Mouse (Mus musculus): ENCODE results near the gene Slc52a3. TPM values are rescaled to one million over a fixed set of nuclear protein-coding genes. Genes with fewer than 3 reads are reported as not detected.
"Not testable (repeated sequence)": the region's sequence is repeated elsewhere in the genome, so short reads cannot be mapped to it uniquely, and the experiment has no call there.

The Slc52a3 gene
- polyA plus RNA-seq, 1 experiment from 2014 or later: 16.3 TPM

DNA sequence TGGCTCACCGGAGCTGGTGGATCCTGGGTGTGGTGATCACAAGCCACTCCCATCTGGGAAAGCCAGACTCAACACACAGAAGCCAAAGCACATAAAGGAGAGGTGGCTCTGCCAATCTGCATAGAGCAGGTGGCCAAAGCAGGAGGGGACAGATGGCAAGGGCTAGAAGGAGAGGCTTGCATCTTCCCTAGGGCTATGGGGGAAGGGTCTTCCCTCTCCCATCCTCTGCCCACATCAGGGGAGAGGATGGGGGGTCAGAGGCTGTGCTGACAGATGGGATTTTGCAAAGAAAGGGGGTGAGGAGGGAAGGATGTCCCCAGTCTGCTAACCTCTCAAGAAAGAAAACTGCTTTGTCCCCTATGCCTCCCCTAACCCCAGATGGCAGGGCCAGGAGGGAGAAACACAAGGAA is 5.3 kb upstream of the Slc52a3 start:
- Histone ChIP-seq H3K9me3 (replicated peaks) (no peaks in the 10 kb centered on the region), H3K27ac (no peak overlapping the region), H3K36me3 (no peaks in the 10 kb centered on the region), H3K9ac (no peak overlapping the region), H3K4me2 (no peak overlapping the region), H3K27me3 (peaks cover 29% of the 10 kb centered on the region), H3K4me3 (replicated peaks) (no peak overlapping the region), H3K4me1 (peaks cover 24% of the 10 kb centered on the region)
- no peak for ATAC-seq (replicated peaks; ENCODE audit: low FRiP score)
- WGBS: 34% methylated on average over 1 of the region's 1 CpGs

DNA sequence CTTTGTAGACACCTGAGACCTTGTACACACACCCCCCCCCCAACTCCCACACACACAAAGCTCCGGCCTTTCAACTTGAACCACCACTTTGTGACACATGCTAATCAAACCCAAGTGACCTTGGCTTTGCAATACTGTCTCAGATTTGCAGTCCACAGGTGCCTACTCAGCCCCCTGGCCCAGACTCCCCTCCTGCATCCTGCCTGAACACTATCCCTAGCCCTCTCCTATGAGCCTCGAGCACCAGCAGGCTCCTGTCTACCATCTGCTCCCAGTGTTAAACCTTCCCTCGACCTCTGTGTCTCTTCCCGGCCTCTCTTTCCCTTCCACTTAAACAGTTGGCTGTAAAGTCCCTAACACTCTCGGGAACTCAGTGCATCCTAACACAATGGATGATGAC is 4.9 kb upstream of the Slc52a3 start:
- no peaks in the 10 kb centered on the region for H3K36me3 ChIP-seq
- WGBS: 22% methylated on average over 5 of the region's 5 CpGs
- H3K4me1 ChIP-seq: peaks cover 25% of the 10 kb centered on the region
- H3K4me3 ChIP-seq (replicated peaks): no peak overlapping the region
- peaks cover 33% of the 10 kb centered on the region for H3K27me3 ChIP-seq
- ATAC-seq (replicated peaks; ENCODE audit: low FRiP score): no peak
- H3K9me3 ChIP-seq (replicated peaks): no peaks in the 10 kb centered on the region
- H3K27ac ChIP-seq: no peak overlapping the region
- H3K4me2 ChIP-seq: no peak overlapping the region
- no peak overlapping the region for H3K9ac ChIP-seq

DNA sequence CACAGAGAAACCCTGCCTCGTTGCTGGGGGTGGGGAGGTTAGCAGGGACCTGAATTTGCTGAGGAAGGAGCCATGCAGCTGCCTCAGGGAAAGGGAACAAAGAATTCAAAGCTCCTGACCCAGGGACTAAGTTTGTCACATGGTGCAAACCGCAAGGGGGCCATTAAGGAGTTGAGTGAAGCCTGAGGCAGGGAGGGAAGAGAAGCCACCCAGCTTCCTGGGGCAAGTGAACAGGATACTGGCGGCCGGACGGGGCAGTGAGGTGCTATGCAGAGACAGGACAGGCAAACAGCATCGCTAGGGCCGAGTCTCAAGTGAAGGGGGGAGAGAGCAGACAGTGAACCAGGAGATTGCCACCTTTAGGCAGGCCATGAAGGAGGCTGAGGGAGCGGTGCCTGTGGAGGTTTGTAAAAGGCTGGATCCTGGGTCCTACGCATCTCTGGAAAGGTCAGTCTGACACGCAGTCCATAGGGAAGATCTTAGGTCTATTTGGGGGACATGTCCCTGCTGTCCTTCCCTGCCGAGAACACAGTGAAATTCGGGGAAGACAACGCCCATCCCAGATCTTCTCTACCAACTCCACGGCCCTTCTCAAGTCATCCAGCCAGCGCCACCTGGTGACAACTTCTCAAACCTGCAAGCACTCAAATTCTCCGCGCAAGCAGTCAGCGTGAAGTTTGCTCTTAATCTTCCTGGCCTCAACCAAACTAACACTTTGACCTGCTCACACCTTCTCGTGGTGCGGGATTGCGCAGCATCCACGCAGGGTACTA is 1.8 kb upstream of the Slc52a3 start:
- peak; percentile 15; the same call in 1 of the 2 replicates for ATAC-seq (replicated peaks; ENCODE audit: low FRiP score)
- Histone ChIP-seq H3K27me3 (peaks cover 57% of the 10 kb centered on the region), H3K4me3 (replicated peaks) (peak overlapping the region; percentile 21), H3K4me1 (peaks cover 51% of the 10 kb centered on the region), H3K27ac (no peak overlapping the region), H3K9ac (no peak overlapping the region), H3K36me3 (no peaks in the 10 kb centered on the region), H3K9me3 (replicated peaks) (no peaks in the 10 kb centered on the region), H3K4me2 (peak overlapping the region; percentile 56)
- 6% methylated on average over 22 of the region's 22 CpGs for WGBS

DNA sequence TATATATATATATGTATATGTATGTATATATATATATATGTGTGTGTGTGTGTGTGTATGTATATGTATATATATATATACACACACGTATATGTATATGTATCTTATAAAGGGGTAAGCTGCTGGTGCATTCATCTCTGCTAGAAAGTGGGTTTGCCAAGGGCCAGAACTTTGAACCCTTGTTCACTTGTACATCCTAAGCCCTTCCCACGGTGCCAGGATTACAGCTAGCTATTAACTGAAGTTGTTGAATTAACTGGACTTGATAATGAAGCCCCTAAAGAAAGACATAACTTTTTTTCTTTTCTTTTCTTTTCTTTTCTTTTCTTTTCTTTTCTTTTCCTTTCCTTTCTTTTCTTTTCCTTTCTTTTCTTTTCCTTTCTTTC is 872 bp downstream of the Slc52a3 start:
- 65% methylated on average over 2 of the region's 2 CpGs for WGBS
- Histone ChIP-seq H3K27me3 (peaks cover 63% of the 10 kb centered on the region), H3K4me1 (peaks cover 64% of the 10 kb centered on the region), H3K4me2 (peak overlapping the region; percentile 51)
- not testable (repeated sequence) for H3K36me3 ChIP-seq; H3K4me3 ChIP-seq (replicated peaks); H3K27ac ChIP-seq; H3K9ac ChIP-seq; ATAC-seq (replicated peaks; ENCODE audit: low FRiP score); H3K9me3 ChIP-seq (replicated peaks)

DNA sequence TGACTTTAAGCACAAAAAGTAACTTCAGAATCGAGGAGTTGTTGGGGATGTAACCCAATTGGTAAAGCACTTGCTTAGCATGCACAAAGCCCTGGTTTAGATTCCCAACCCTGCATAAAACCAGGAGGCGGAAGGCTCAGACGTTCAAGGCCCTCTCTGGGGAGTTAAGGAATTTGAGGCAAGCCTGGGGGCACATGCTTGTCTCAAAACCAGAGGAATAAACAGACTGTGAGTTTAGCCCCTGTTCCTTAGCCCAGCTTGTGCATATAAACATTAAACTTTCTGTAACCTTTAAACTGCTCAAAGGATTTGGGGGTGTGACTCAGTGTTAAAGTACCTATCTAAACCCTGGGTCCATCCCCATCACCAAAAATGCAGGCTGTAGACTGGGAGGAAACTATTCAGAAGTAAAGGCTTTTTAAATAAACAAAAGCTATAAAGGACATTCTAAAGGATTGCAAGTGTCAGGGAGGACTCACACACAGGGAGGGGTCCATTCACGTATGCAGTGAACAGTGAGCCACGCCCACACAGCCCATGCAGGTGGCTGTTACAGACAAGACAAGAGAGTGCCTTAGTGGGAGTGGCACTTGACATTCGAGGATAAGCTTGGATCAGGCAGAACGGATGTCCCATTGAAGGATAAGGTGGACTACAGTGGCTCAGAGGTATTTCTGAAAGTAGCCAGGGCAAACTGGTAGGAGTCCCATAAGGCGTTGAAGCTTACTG is 1.6 kb downstream of the Slc52a3 start:
- H3K27me3 ChIP-seq: peaks cover 59% of the 10 kb centered on the region
- H3K9me3 ChIP-seq (replicated peaks): no peaks in the 10 kb centered on the region
- no peaks in the 10 kb centered on the region for H3K36me3 ChIP-seq
- H3K27ac ChIP-seq: no peak overlapping the region
- H3K4me1 ChIP-seq: peaks cover 69% of the 10 kb centered on the region
- H3K9ac ChIP-seq: no peak overlapping the region
- ATAC-seq (replicated peaks; ENCODE audit: low FRiP score): no peak
- WGBS: 49% methylated on average over 8 of the region's 8 CpGs
- no peak overlapping the region for H3K4me3 ChIP-seq (replicated peaks)
- H3K4me2 ChIP-seq: no peak overlapping the region

DNA sequence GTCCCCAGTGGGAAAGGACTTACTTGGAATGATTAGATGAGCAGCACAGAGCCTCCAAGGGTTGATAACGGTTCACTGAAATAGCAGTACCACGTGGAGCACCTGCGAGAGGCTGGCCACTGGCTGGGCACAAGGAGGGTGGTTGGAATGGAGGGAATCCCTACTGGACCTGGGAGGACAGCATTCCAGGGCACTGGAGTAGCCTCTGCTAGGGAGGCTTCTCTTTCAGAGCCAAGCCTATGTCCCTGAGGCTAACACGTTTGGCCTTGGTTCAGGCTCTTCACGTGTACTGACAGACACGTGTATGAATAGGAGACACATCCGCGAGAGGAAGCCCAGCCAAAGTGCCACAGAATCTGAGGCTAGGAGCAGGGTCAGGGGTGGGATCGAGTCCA is 2.2 kb downstream of the Slc52a3 start:
- H3K4me2 ChIP-seq: no peak overlapping the region
- no peak for ATAC-seq (replicated peaks; ENCODE audit: low FRiP score)
- H3K9ac ChIP-seq: no peak overlapping the region
- H3K4me3 ChIP-seq (replicated peaks): no peak overlapping the region
- peaks cover 53% of the 10 kb centered on the region for H3K27me3 ChIP-seq
- H3K36me3 ChIP-seq: no peaks in the 10 kb centered on the region
- H3K4me1 ChIP-seq: peaks cover 69% of the 10 kb centered on the region
- 75% methylated on average over 9 of the region's 9 CpGs for WGBS
- H3K9me3 ChIP-seq (replicated peaks): no peaks in the 10 kb centered on the region
- H3K27ac ChIP-seq: no peak overlapping the region

DNA sequence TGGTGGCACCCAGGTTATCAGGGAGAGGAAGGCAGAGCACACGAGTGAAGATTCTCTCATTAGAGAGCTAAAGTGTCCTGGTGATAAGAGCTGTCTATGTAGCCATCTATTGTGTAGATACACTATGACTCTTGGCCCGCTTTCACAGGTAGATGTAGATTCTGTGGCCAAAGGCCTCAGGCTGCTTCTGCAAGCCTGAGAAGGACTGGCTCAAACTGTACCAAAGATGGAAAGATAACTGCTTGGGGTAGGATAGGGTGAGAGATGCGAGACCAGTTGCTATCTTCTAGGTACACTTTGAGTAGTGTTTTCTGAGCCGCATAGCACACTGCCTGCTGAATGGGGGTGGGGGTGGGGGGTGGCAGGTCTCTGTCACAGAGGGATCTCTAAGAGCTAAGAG is 2.6 kb downstream of the Slc52a3 start:
- Histone ChIP-seq H3K4me3 (replicated peaks) (no peak overlapping the region), H3K9ac (no peak overlapping the region), H3K9me3 (replicated peaks) (no peaks in the 10 kb centered on the region), H3K27me3 (peaks cover 49% of the 10 kb centered on the region), H3K4me1 (peaks cover 69% of the 10 kb centered on the region), H3K27ac (no peak overlapping the region), H3K36me3 (no peaks in the 10 kb centered on the region), H3K4me2 (no peak overlapping the region)
- 74% methylated on average over 4 of the region's 4 CpGs for WGBS
- no peak for ATAC-seq (replicated peaks; ENCODE audit: low FRiP score)

DNA sequence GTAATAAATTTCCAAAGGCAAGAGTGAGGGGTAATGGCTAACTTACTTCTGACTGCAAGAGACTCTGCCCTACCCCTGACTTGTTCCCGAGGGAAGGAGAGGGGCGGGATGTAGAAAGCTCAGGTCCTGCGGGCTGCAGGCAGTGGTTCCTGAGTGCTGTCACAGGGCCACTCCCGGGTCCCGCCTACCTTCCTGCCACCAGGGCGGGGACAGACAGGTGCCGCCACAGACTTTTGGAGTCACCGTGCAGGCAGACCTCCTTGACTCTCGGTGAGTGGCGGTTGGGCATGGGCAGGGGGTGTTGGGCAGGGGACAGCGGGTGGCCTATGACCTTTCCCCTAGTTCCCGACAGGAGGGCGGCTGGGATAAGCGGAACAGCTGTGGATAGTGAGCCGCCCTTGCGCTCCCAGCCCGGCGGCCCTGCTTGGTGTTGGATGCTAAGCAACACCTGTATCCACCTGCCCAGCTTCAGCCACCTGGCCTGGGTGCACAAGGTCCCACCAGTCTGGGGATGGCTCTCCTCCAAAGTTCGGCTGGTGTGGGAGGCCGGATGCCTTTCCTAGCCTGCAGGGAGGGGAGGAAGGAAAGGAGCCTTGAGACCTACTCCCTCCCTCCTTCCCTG is 3.5 kb downstream of the Slc52a3 start:
- peak; percentile 58 for ATAC-seq (replicated peaks; ENCODE audit: low FRiP score)
- H3K4me2 ChIP-seq: peak overlapping the region; percentile 51
- peaks cover 60% of the 10 kb centered on the region for H3K4me1 ChIP-seq
- H3K36me3 ChIP-seq: no peaks in the 10 kb centered on the region
- H3K9ac ChIP-seq: no peak overlapping the region
- H3K9me3 ChIP-seq (replicated peaks): no peaks in the 10 kb centered on the region
- H3K27ac ChIP-seq: 0 out of 2 replicates have a peak overlapping the region, but pooled peaks have one; percentile 37
- 5% methylated on average over 20 of the region's 20 CpGs for WGBS
- peak overlapping the region; percentile 28 for H3K4me3 ChIP-seq (replicated peaks)
- peaks cover 46% of the 10 kb centered on the region for H3K27me3 ChIP-seq

DNA sequence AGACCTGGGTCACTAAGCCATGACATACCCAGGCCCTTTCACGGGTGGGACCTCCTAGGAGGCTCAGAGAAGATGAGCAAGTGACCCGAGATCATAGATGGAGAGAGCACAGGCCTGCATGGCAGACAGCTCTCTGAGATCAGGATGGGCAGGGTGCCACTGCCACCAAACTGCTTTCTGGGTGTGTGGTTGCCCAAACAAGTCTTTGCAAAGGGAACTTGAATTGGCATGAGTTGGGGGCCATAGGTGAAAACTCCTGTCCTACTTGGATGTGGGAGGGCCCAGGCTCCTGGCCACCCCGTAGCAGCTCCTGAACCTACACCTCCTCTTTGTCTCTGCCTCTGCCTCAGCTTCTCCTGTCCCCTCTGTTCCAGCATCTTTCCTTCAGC is 4.0 kb downstream of the Slc52a3 start:
- H3K27ac ChIP-seq: peak overlapping the region; percentile 37; the same call in 1 of the 2 replicates
- ATAC-seq (replicated peaks; ENCODE audit: low FRiP score): peak; percentile 34
- WGBS: 30% methylated on average over 3 of the region's 3 CpGs

DNA sequence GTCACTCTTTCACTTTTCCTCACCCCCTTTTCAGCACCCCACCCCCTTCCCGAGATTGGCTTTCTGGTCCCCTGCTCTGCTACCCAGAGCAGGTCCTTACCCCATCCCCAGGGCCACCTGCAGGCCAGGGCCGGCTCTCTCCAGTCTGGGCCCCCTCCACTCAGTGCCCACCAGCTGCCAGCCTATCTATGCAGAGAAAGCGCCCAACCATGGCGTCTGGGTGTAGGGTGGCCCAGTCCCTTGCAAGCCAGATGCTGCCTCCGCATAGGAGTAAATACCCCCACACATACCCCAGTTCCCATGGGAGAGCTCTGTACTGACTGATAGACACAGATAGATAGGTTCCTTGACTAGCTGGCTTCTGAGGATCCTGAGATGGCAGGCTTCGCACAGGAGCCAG is 4.4 kb downstream of the Slc52a3 start:
- ATAC-seq (replicated peaks; ENCODE audit: low FRiP score): peak; percentile 83
- WGBS: 37% methylated on average over 6 of the region's 6 CpGs
- H3K4me2 ChIP-seq: peak overlapping the region; percentile 51
- peaks cover 36% of the 10 kb centered on the region for H3K27me3 ChIP-seq
- H3K4me3 ChIP-seq (replicated peaks): no peak overlapping the region
- no peak overlapping the region for H3K9ac ChIP-seq
- H3K27ac ChIP-seq: peak overlapping the region; percentile 37; the same call in 1 of the 2 replicates
- peaks cover 56% of the 10 kb centered on the region for H3K4me1 ChIP-seq
- no peaks in the 10 kb centered on the region for H3K9me3 ChIP-seq (replicated peaks)
- H3K36me3 ChIP-seq: no peaks in the 10 kb centered on the region

More for the DNA sequence above, 4.0 kb downstream of the Slc52a3 start:
- Histone ChIP-seq H3K9me3 (replicated peaks) (no peaks in the 10 kb centered on the region), H3K4me3 (replicated peaks) (peak overlapping the region; percentile 28; the same call in 1 of the 2 replicates), H3K4me2 (peak overlapping the region; percentile 51), H3K36me3 (no peaks in the 10 kb centered on the region), H3K4me1 (peaks cover 56% of the 10 kb centered on the region), H3K9ac (no peak overlapping the region), H3K27me3 (peaks cover 41% of the 10 kb centered on the region)

DNA sequence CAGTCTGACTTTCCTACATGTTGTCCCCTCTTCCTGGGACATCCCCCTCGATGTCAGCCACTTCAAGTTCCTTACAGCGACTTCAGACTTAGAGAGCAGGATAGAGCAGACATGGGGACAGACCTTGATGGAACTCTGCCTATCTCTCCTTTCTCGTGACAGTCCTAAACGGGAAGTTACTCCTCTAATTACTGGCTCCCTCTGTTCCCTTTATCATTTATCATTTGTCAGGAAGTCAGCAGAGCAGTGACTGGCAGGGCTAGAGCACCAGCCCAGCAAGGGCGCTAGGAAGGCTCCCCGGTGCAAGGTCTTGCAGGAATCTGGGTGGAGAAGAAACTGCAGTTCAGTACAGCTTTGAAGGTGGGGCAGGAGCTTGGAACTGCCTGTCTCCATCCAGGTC is 6.2 kb downstream of the Slc52a3 start:
- Histone ChIP-seq H3K4me1 (peaks cover 45% of the 10 kb centered on the region), H3K27me3 (peaks cover 22% of the 10 kb centered on the region), H3K36me3 (no peaks in the 10 kb centered on the region), H3K27ac (no peak overlapping the region), H3K4me3 (replicated peaks) (no peak overlapping the region), H3K9ac (no peak overlapping the region), H3K9me3 (replicated peaks) (no peaks in the 10 kb centered on the region), H3K4me2 (no peak overlapping the region)
- ATAC-seq (replicated peaks; ENCODE audit: low FRiP score): no peak
- WGBS: 52% methylated on average over 6 of the region's 6 CpGs

DNA sequence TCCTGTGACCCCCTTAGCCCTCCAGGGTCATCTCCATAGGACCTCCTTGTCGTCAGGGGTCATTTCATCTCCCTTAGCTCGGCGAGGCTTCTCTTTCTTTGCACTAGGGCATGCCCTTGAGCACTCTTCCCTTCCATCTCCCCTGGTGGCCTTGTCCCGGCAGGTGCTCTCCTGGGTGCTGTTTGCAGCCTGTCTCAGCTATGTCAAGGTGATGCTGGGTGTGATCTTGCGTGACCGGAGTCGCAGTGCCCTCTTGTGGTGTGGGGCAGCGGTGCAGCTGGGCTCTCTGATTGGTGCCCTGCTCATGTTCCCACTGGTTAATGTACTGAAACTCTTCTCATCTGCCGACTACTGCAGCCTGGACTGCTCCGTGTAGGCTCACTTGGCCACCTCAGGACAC is 11.5 kb downstream of the Slc52a3 start:
- H3K36me3 ChIP-seq: no peaks in the 10 kb centered on the region
- no peak overlapping the region for H3K9ac ChIP-seq
- H3K27ac ChIP-seq: no peak overlapping the region
- no peak for ATAC-seq (replicated peaks; ENCODE audit: low FRiP score)
- H3K9me3 ChIP-seq (replicated peaks): no peaks in the 10 kb centered on the region
- 36% methylated on average over 10 of the region's 10 CpGs for WGBS
- no peak overlapping the region for H3K4me2 ChIP-seq
- no peaks in the 10 kb centered on the region for H3K27me3 ChIP-seq
- peaks cover 16% of the 10 kb centered on the region for H3K4me1 ChIP-seq
- no peak overlapping the region for H3K4me3 ChIP-seq (replicated peaks)
